Mouse (Mus musculus): ENCODE measurements around the gene Antxr1. TPM values are rescaled to one million over a fixed set of nuclear protein-coding genes. Genes with fewer than 3 reads are reported as not detected.

The Antxr1 gene
- polyA plus RNA-seq (2012): not detected in 2 replicates

DNA sequence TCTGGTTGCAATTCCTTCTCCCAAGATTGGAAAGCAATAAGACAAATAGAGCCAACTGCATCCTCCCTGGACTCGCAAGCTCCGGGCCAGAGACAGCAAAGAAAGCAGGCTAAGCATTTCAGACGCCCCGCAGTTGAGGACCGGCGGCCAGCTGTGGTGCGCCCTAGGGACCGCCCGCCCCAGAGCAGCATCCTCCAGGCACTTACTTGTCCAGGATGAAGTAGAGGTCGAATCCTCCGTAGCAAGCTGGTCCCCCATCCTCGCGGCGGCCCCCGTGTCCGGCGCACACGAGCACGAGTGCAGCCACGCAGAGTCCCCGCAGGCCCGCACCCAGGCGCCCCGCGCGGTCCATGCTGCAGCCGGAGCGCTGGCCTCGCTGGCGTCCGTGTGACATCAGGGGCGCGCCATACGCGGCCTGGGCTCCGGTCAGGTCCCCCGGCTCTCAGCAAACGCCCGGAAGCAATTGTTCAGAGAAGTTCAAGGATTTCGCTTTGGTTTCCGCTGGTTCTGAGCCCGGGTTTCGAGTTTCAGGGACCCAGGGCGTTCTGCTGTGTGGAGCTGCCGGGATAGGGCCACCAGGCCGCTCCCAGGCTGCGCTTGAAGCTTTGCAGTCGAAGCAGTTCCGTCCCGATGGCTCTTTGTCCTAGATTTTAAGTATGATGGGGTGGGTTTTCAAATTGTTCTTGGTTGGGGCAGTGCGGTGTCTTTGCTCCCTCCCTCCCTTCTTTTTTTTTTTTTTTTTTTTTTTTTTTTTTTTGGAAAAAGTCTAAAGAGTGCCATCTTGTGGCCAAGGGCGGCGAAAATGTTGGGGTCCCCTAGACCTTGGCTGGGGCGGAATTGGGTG is at the start of gene Antxr1:
TSS of gene Antxr1 (minus strand) at position 731 of the 844 bp plus-strand sequence.
- no peak for TF ChIP-seq GATA1 (IDR thresholded peaks at IDR 0.05; ENCODE audit: low read length)

DNA sequence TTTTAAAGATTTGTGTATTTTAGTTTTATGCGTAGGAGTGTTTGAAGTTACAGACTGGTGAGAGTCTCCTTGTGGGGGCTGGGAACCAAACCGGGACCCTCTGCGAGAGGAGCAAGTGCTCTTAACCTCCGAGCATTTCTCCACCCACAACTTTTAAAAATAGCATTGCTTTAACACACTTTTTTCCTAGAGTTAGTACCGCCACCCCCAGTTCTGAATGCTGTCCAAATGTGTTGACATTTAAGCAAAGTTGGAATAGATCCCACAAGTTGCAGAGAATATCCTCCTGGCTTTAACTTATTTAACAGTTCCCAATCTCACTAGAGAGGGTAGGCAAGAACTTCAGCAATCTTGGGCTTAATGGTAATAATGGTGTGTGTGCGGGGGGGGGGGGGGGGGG is 49.1 kb upstream of the Antxr1 start:
- TF ChIP-seq GATA1 (IDR thresholded peaks at IDR 0.05; ENCODE audit: low read length): no peak

DNA sequence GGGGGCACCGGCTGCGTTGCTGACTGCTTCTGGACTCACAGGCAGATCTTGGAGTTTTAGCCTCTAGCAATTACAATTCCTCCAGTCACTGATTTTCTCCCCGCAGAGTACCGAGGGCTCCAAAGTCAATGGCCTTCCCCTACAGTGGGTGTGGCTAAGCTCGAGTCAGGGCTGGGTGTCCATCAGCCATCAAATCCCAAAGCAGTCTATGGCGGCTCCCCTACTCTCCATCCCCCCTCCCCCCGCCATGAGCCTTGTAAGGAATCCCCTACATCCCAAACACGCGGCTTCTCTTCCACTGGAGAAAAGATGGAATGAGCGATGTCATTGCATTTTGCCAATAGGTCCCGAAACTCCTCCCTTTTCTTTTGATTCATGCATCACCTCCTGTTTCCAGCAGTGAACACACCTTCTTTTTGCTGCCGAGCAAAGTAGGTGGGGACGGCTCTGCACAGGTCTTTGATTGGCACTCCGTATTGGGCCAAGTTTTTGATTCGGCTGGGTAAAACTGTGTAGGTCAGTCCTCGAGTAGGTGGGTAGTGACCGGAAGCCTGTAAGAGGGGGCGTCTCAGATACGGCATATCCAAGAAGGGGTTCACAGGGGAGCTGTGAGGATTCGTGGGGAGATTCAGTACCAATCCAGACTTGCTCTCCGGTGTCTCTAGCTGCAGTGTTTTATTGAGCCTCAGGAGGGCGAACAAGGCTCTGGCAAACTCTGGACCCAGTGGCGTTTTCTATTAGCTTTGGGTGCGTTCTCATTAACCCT is 48.5 kb upstream of the Antxr1 start:
- TF ChIP-seq GATA1 (IDR thresholded peaks at IDR 0.05; ENCODE audit: low read length): no peak

DNA sequence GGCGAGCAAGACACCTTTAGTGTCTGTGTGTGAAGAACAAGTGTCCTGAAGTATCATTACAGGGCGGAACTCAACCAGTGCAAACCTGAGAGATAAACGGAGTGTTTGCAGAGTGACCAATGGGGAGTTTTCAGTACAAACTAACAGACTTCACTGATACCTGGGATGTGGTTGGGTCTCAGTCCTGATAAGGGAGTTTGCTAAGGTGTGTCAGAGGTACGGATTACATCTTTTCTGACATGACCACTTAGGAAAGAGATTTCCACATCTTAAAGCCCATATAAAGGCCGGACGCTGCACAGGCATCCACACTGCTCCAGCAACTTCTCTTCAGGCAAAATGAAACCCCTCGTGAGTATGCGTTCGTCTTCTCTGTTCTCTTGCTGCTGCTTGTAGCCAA is 37.4 kb upstream of the Antxr1 start, which contains the start of gene Gkn2:
TSS of gene Gkn2 (plus strand) at position 301 of the 400 bp plus-strand sequence.
- no peak for TF ChIP-seq GATA1 (IDR thresholded peaks at IDR 0.05; ENCODE audit: low read length)

DNA sequence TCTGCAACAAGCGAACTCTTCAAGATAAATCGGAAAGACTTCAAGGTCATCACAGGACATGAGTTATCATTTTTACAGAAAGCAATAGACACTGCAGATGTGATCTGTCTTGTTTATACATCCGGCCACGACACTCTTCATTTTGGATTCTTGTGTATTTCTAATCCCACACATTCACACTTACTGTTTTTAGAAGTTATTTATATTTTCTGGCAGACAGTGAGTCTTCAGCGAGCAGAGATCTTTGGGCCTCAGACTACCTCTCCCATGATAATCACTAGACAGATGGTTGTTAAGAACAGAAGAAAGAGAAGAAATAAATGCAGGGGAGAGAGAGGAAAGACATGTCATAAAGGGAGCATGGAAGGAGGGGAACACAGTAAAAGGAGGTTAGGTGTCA is 33.6 kb upstream of the Antxr1 start:
- no peak for TF ChIP-seq GATA1 (IDR thresholded peaks at IDR 0.05; ENCODE audit: low read length)

DNA sequence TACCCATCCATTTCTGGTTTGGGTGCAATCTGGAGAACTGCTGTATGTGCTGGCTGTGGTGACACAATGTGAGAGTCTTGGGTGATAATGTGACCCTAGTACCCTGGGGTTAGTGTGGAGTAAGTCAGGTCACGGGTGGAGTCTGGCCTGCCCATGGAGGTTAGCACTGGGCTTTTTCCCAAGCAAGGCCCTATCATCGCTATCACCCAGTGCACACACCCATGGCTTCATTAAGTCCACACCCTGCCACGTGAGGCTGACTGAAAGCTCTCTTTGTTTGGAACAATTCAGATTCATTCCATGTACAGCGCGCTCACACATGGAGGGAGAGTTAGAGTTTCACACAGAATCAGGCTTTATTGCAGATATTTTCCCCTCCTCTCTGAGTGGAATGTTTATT is 18.8 kb upstream of the Antxr1 start:
- TF ChIP-seq GATA1 (IDR thresholded peaks at IDR 0.05; ENCODE audit: low read length): no peak

DNA sequence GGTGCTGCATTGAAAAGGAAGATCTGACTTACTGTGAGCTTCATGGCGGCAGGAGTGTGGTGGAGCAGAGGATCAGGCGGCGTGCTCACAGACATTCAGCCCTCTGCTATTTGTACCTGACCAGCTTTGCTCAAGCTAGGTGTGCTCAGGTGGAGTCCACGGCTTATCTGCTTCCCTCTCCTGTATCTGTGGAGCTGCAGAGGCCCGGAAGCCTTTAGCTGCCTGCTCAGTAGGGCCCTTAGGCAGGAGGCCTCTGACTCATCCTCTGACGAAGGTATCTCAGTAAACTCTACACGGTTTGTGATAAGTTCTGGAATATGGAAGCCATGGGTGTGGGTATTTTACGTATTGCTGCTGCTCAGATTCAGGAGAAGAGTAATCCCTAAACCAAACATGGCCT is 15.2 kb upstream of the Antxr1 start, which contains the start of gene Gkn1:
TSS of gene Gkn1 (minus strand) at position 114 of the 400 bp plus-strand sequence.
- no peak for TF ChIP-seq GATA1 (IDR thresholded peaks at IDR 0.05; ENCODE audit: low read length)

DNA sequence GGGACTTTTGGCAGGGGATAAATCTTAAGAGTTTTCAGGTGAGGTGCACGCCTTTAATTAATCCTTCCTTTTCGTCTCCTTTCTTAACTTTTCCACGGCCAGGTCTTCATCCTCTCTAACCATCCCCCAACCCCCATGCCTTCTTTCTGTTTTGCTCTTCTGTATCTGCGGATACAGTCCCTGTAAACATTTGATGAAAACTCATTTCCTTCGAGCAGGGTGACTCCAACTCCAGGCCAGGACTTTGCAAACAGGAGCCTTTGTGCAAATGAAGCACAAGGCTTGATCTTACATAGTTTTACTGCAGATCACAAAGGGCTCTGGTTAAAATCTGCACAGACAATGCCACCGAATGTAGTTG is 294 bp upstream of the Antxr1 start:
- no peak for TF ChIP-seq GATA1 (IDR thresholded peaks at IDR 0.05; ENCODE audit: low read length)

DNA sequence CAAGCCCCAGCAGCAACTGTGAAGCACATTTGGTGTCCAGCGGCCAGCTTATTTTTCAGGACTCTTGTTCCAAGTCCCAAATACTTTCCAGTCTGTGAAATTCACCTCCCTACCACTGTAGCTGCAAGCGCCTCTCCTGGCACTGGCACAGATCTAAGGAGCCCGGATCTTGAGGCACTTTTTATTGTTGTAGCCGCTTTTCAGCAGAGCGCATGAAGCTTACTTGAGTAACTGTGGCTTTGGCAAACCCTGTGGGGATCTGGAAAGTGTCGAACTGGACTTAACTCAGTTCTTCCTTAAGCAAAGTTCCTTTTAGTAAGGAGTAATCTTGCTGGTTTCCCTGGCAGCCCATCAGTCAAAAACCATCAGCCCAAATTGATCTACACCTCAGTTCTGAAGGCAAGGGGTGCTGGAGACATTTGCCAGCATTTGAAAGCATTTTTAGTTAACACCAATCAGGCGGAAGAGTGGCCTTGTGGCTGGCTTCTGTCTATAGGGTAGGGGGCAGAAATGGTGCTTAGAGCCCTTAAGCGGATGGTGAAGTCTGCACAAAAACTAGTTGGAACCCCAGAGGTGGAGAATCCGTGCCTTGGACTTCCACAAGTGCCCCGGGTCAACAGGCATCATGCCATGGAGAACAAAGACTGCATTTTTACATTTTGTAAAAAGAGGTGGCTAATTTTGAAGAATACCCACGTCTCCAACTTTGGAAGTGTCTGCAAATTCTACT is 1.1 kb downstream of the Antxr1 start:
- TF ChIP-seq GATA1 (IDR thresholded peaks at IDR 0.05; ENCODE audit: low read length): no peak

DNA sequence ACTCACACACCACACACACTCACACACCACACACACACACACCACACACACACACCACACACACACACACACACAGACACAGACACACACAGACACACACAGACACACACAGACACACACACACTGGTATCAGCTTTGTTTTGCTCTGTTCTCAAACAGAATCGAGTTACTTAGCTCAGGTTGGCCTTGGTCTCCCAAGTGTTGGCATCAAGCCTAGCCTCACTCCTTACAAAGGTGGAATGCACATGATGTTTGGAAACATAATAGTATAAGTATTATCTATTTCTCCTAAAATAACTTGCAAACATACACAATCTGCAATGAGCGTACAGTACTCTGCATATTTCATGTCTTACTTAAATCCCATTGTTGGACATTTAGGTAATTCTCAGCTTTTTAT is 3.2 kb downstream of the Antxr1 start:
- TF ChIP-seq GATA1 (IDR thresholded peaks at IDR 0.05; ENCODE audit: low read length): no peak

DNA sequence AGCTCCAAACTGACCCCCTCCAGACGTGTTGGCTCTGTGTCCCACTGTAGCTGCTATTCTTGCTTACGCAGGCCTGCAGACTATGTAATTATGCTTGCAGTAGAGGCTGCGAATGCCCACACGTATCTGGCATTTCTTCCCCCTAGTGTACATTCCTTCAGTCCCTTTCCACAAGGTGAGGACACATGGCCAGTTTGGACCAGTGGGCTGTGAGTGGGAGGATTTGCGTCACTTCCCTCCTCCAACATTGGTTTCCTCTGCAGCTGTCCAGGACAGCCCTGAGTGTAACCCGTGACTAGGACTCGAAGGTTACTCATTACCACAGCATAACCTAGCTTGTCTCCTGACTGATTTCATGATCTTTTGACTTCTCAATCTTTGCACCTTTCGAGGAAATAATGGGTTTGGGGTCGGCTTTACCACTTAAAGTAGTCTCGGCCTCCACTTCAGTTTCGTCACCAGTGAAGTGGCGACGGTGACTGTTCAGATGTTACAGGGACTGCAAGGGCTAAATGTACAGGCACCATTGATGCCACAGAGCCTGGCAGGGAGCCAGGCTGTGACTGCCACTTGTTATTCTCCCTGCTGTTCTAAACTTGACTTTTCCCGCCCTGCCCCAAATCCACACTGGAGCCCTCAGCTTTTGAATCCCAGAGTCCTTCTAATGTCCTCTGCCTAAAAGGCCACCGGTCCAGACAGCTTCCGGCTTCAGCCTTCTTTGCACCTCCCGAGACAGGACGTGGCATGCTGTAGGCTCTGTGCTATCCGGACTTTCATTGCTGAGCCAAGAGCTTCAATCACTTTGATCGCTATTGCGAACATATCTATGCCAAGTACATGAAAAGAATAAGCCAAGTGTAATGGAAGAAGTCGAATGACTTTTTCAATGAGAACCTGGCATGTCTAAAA is 7.1 kb downstream of the Antxr1 start:
- TF ChIP-seq GATA1 (IDR thresholded peaks at IDR 0.05; ENCODE audit: low read length): no peak

DNA sequence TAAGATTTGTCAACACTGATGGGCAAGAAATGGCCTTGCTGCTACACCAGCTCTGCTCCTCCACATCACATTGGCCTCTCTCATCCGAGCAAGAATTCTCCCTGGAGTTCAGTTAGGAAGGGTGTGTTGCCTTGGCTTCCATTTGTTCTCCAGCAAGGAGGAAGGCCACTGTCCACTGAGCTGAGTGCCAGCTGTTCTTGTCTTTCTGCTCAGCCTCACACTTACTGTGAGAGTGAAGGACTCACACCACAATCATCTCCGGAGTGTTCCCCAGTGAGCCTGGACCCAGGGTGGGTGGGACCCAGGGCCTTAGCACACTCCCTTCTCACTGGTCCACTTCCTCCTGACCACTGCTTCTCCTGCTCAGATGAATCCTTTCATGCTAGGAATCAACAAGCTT is 8.7 kb downstream of the Antxr1 start:
- no peak for TF ChIP-seq GATA1 (IDR thresholded peaks at IDR 0.05; ENCODE audit: low read length)

DNA sequence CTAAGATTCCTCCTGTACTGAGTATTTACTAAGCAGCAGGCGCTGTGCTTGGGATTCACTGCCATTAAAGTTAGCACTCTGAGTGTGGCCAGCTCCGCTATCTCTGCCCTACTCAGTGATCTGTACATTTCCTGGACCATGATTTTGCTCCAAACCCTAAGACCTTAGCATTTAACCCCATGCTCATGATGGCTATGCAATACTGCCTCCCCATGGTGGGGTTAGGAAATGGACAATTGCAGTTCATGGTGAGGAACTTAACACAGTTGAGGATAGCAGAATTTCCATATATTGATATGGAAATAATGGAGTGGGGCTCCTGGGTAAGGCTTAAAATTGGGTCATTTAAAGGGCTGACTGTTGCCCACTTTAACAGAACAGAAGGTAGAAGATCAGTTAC is 12.2 kb downstream of the Antxr1 start:
- no peak for TF ChIP-seq GATA1 (IDR thresholded peaks at IDR 0.05; ENCODE audit: low read length)

DNA sequence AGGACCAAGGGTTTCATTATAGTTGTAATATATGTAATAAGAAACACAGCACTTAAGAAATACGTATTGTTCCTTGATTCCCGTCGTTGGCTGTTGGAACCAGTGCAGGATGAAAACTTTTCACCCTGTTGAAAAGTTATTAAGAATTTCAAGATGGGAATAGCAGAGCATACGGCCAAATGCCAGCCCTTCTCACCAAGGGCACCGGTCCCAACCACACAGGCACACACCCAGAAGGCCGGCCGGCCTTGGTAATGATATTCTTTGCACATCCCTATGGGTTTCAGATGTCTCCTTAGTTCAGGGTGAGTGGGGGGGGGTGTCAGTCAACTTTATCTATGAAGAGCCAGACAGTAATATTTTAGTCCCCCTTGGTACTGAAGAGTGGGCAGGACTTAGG is 17.0 kb downstream of the Antxr1 start:
- no peak for TF ChIP-seq GATA1 (IDR thresholded peaks at IDR 0.05; ENCODE audit: low read length)

DNA sequence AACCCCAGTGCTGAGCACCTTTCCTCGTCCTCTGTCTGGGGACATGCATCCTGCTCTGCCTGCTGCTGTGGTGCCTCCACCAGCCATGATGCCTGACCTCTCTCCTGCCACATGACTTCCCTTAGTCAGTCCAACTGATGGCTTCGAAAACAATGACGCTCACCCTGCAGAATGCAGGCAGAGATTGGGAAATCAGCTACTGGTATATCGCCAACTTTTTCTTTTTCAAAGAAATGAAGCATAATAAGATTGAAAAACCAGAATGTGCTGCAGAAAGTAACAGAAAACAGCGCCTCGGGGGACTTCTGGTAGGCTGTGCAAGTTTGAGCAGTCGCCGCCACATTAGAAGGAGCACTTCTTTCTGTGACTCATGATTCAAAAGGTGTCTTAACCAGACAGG is 18.7 kb downstream of the Antxr1 start:
- no peak for TF ChIP-seq GATA1 (IDR thresholded peaks at IDR 0.05; ENCODE audit: low read length)
